In genomic region chr2:25492988-25493387, GRCm38 (mm10) we compare ENCODE assay signal across 24 mouse cellular contexts. TPM values are rescaled to one million over a fixed set of nuclear protein-coding genes. Genes with fewer than 3 reads are reported as not detected.
DNase-seq lines count a peak whose midpoint lies in the region; ATAC-seq and TF ChIP-seq lines count a peak whose summit lies in the region.
"Had no signal": no experiment of that assay in that cellular context is flagged by ENCODE, and none has a peak within 500 bp of the region (broad histone marks: within the 10 kb centered on the region; RNA-seq: fewer than 3 reads in every experiment).

No protein-coding gene starts in this region.

- TF ChIP-seq POLR2A in cerebellum, adult 2 months (IDR thresholded peaks at IDR 0.05; ENCODE audit: borderline replicate concordance, insufficient read depth, low read length): no peak

- no peak overlapping the region for H3K9ac ChIP-seq in midbrain, embryonic 11.5 days (ENCODE audit: low read length)
- H3K9ac ChIP-seq in midbrain, postnatal 0 days (replicated peaks; ENCODE audit: low read length, poor library complexity, severe bottlenecking): no peak overlapping the region
- H3K9ac ChIP-seq: embryonic facial prominence, embryonic 13.5 days; embryonic facial prominence, embryonic 15.5 days; forebrain, embryonic 12.5 days had no signal

- peaks cover 39% of the 10 kb centered on the region for H3K4me1 ChIP-seq in cerebellum, adult 2 months (ENCODE audit: control insufficient read depth, insufficient read depth, low read length)
- no peaks in the 10 kb centered on the region for H3K4me1 ChIP-seq in midbrain, embryonic 11.5 days (ENCODE audit: control insufficient read depth, insufficient read depth, low read length)
- no peaks in the 10 kb centered on the region for H3K4me1 ChIP-seq in midbrain, postnatal 0 days (ENCODE audit: insufficient read depth, low read length)
- H3K4me1 ChIP-seq: embryonic facial prominence, embryonic 15.5 days; forebrain, embryonic 12.5 days had no signal

- H3K27me3 ChIP-seq in cerebellum, adult 2 months (ENCODE audit: control insufficient read depth, insufficient read depth, low read length): no peaks in the 10 kb centered on the region
- no peaks in the 10 kb centered on the region for H3K27me3 ChIP-seq in midbrain, embryonic 11.5 days (ENCODE audit: control insufficient read depth, insufficient read depth, low read length)
- H3K27me3 ChIP-seq in midbrain, postnatal 0 days (ENCODE audit: insufficient read depth, low read length): no peaks in the 10 kb centered on the region
- H3K27me3 ChIP-seq: embryonic facial prominence, embryonic 13.5 days; embryonic facial prominence, embryonic 15.5 days; forebrain, embryonic 12.5 days had no signal

- no peak overlapping the region for H3K4me2 ChIP-seq in midbrain, embryonic 11.5 days
- H3K4me2 ChIP-seq in midbrain, postnatal 0 days (ENCODE audit: low read depth, low read length, poor library complexity, severe bottlenecking): no peak overlapping the region
- H3K4me2 ChIP-seq: embryonic facial prominence, embryonic 13.5 days; embryonic facial prominence, embryonic 15.5 days; forebrain, embryonic 12.5 days had no signal

- H3K36me3 ChIP-seq in midbrain, embryonic 11.5 days (ENCODE audit: control insufficient read depth, insufficient read depth, low read length): no peaks in the 10 kb centered on the region
- no peaks in the 10 kb centered on the region for H3K36me3 ChIP-seq in midbrain, postnatal 0 days (ENCODE audit: insufficient read depth, low read length)
- H3K36me3 ChIP-seq: embryonic facial prominence, embryonic 13.5 days; embryonic facial prominence, embryonic 15.5 days; forebrain, embryonic 10.5 days; forebrain, embryonic 12.5 days had no signal

- no peak for TF ChIP-seq CTCF in cerebellum, adult 2 months (IDR thresholded peaks at IDR 0.05; ENCODE audit: borderline replicate concordance, insufficient read depth, low read depth, low read length)
- no peak for TF ChIP-seq CTCF in midbrain, postnatal 0 days (IDR thresholded peaks at IDR 0.05)

- peak; percentile 50 for DNase-seq in adrenal gland, adult 2 months
- DNase-seq in adrenal gland, postnatal 25 days: no peak
- peak in 1 of 2 experiments; percentile 29 for DNase-seq in cerebellum, adult 2 months
- no peak for DNase-seq in cerebellum, postnatal 14 days
- peak; percentile 56 for DNase-seq in midbrain, embryonic 11.5 days (ENCODE audit: low spot score, missing footprints)
- no peak for DNase-seq in midbrain, postnatal 0 days (ENCODE audit: low spot score)
- DNase-seq: adrenal gland, postnatal 14 days; embryo, embryonic 11 days had no signal

- 0 out of 2 replicates have a peak overlapping the region, but pooled peaks have one; percentile 4 for H3K27ac ChIP-seq in cerebellum, adult 2 months (ENCODE audit: insufficient read depth, low read length)
- H3K27ac ChIP-seq in midbrain, embryonic 11.5 days (ENCODE audit: low read depth, low read length): no peak overlapping the region
- no peak overlapping the region for H3K27ac ChIP-seq in midbrain, postnatal 0 days (ENCODE audit: low read depth, low read length)
- H3K27ac ChIP-seq: embryonic facial prominence, embryonic 13.5 days; embryonic facial prominence, embryonic 15.5 days; forebrain, embryonic 10.5 days; forebrain, embryonic 12.5 days had no signal

- WGBS in cerebellum, adult 2 months: 79% methylated on average over 5 of the region's 5 CpGs
- 76% methylated on average over 5 of the region's 5 CpGs for WGBS in midbrain, embryonic 11.5 days
- WGBS in midbrain, postnatal 0 days: 82% methylated on average over 5 of the region's 5 CpGs

- no peaks in the 10 kb centered on the region for H3K9me3 ChIP-seq in midbrain, embryonic 11.5 days (ENCODE audit: control insufficient read depth, low read length)
- no peaks in the 10 kb centered on the region for H3K9me3 ChIP-seq in midbrain, postnatal 0 days (ENCODE audit: low read length)
- H3K9me3 ChIP-seq: embryonic facial prominence, embryonic 13.5 days; embryonic facial prominence, embryonic 15.5 days; forebrain, embryonic 10.5 days; forebrain, embryonic 12.5 days had no signal

- no peak for ATAC-seq in midbrain, embryonic 11.5 days (ENCODE audit: low FRiP score)
- ATAC-seq in midbrain, postnatal 0 days (ENCODE audit: low FRiP score): no peak
- ATAC-seq: forebrain, embryonic 14.5 days; forebrain, embryonic 16.5 days had no signal

- H3K4me3 ChIP-seq in cerebellum, adult 2 months (replicated peaks; ENCODE audit: insufficient read depth, low read depth, low read length): no peak overlapping the region
- no peak overlapping the region for H3K4me3 ChIP-seq in midbrain, embryonic 11.5 days (ENCODE audit: low read depth, low read length)
- no peak overlapping the region for H3K4me3 ChIP-seq in midbrain, postnatal 0 days (ENCODE audit: low read depth, low read length)
- H3K4me3 ChIP-seq: embryonic facial prominence, embryonic 13.5 days; embryonic facial prominence, embryonic 15.5 days; erythroblast, embryonic 14.5 days; forebrain, embryonic 10.5 days; forebrain, embryonic 12.5 days had no signal

RNA-seq across cellular contexts. Expression of gene Lcn12, which starts 0.7 kb away (rescaled TPM):
- total RNA-seq in adrenal gland, adult 2 months (2021): not detected
- not detected in 2 replicates for polyA plus RNA-seq in adrenal gland, adult 2 months (2012; rRNA removed)
- not detected in 2 replicates for total RNA-seq in adrenal gland, postnatal 25 days (2021)
- not detected in 2 replicates for polyA plus RNA-seq in cerebellum, adult 2 months (2012; rRNA removed)
- polyA plus RNA-seq in midbrain, embryonic 11.5 days (2014; fragmentation: Nextera tagmentation; extraction: Ambion mirVana): not detected in 2 replicates
- total RNA-seq in midbrain, postnatal 0 days (2014; rRNA removed): not detected in 2 replicates
- polyA plus RNA-seq in midbrain, postnatal 0 days (2015; fragmentation: Nextera tagmentation; extraction: Ambion mirVana): not detected in 2 replicates
- total RNA-seq: adrenal gland, adult 18-20 months; adrenal gland, postnatal 14 days; adrenal gland, postnatal 4 days; common myeloid progenitor, adult 5-6 weeks; ES-E14; MEL had no signal
- polyA plus RNA-seq: brain, embryonic 14.5 days; C2C12; embryonic facial prominence, embryonic 11.5 days; embryonic facial prominence, embryonic 13.5 days; embryonic facial prominence, embryonic 15.5 days; erythroblast, embryonic 14.5 days; forebrain, embryonic 10.5 days; forebrain, embryonic 12.5 days; forebrain, embryonic 14.5 days; forebrain, embryonic 16.5 days; frontal cortex, adult 2 months had no signal

RNA-seq across cellular contexts. Expression of gene Fbxw5, which starts 7.6 kb away (rescaled TPM):
- 10 to 100 TPM; 83.9 to 89.5 TPM for total RNA-seq in adrenal gland, adult 2 months (2021)
- 34.4 and 64.3 TPM in 2 replicates for polyA plus RNA-seq in adrenal gland, adult 2 months (2012; rRNA removed)
- 99.9 and 103 TPM in 2 replicates for total RNA-seq in adrenal gland, postnatal 25 days (2021)
- polyA plus RNA-seq in cerebellum, adult 2 months (2012; rRNA removed): 54.7 and 59.4 TPM in 2 replicates
- 65.9 and 66.4 TPM in 2 replicates for polyA plus RNA-seq in midbrain, embryonic 11.5 days (2014; fragmentation: Nextera tagmentation; extraction: Ambion mirVana)
- total RNA-seq in midbrain, postnatal 0 days (2014; rRNA removed): 131 and 148 TPM in 2 replicates
- polyA plus RNA-seq in midbrain, postnatal 0 days (2015; fragmentation: Nextera tagmentation; extraction: Ambion mirVana): 106 and 113 TPM in 2 replicates

RNA-seq across cellular contexts. Expression of gene C8g, which starts 8.5 kb away (rescaled TPM):
- total RNA-seq in adrenal gland, adult 2 months (2021): 1 to 10 TPM; 1.5 to 2.0 TPM
- polyA plus RNA-seq in adrenal gland, adult 2 months (2012; rRNA removed): 2.7 and 3.0 TPM in 2 replicates
- total RNA-seq in adrenal gland, postnatal 25 days (2021): 1.7 and 3.3 TPM in 2 replicates
- 3.6 and 4.2 TPM in 2 replicates for polyA plus RNA-seq in cerebellum, adult 2 months (2012; rRNA removed)
- polyA plus RNA-seq in midbrain, embryonic 11.5 days (2014; fragmentation: Nextera tagmentation; extraction: Ambion mirVana): 3.6 TPM in 2 replicates
- total RNA-seq in midbrain, postnatal 0 days (2014; rRNA removed): 2.7 and 4.4 TPM in 2 replicates
- 6.8 TPM in 2 replicates for polyA plus RNA-seq in midbrain, postnatal 0 days (2015; fragmentation: Nextera tagmentation; extraction: Ambion mirVana)
- polyA plus RNA-seq: erythroblast, embryonic 14.5 days had no signal

RNA-seq across cellular contexts. Expression of gene Ptgds, which starts 23.1 kb away (rescaled TPM):
- 1 to 10 TPM; 2.5 to 2.7 TPM for total RNA-seq in adrenal gland, adult 2 months (2021)
- 4.9 and 5.6 TPM in 2 replicates for polyA plus RNA-seq in adrenal gland, adult 2 months (2012; rRNA removed)
- total RNA-seq in adrenal gland, postnatal 25 days (2021): 3.6 and 3.8 TPM in 2 replicates
- polyA plus RNA-seq in cerebellum, adult 2 months (2012; rRNA removed): 2,130 and 2,485 TPM in 2 replicates
- polyA plus RNA-seq in midbrain, embryonic 11.5 days (2014; fragmentation: Nextera tagmentation; extraction: Ambion mirVana): 0.26 TPM in 1 of 2 replicates, not detected in the other
- 2,128 and 2,726 TPM in 2 replicates for total RNA-seq in midbrain, postnatal 0 days (2014; rRNA removed)
- 2,827 and 3,075 TPM in 2 replicates for polyA plus RNA-seq in midbrain, postnatal 0 days (2015; fragmentation: Nextera tagmentation; extraction: Ambion mirVana)
- total RNA-seq: common myeloid progenitor, adult 5-6 weeks; MEL had no signal
- polyA plus RNA-seq: C2C12; erythroblast, embryonic 14.5 days had no signal

RNA-seq across cellular contexts. Expression of gene Paxx, which starts 32.1 kb away (rescaled TPM):
- total RNA-seq in adrenal gland, adult 2 months (2021): 10 to 100 TPM; 33.3 to 35.2 TPM
- 85.9 and 124 TPM in 2 replicates for polyA plus RNA-seq in adrenal gland, adult 2 months (2012; rRNA removed)
- 32.6 and 41.0 TPM in 2 replicates for total RNA-seq in adrenal gland, postnatal 25 days (2021)
- 196 and 230 TPM in 2 replicates for polyA plus RNA-seq in cerebellum, adult 2 months (2012; rRNA removed)
- 21.9 and 23.2 TPM in 2 replicates for polyA plus RNA-seq in midbrain, embryonic 11.5 days (2014; fragmentation: Nextera tagmentation; extraction: Ambion mirVana)
- total RNA-seq in midbrain, postnatal 0 days (2014; rRNA removed): 163 and 195 TPM in 2 replicates
- 151 and 165 TPM in 2 replicates for polyA plus RNA-seq in midbrain, postnatal 0 days (2015; fragmentation: Nextera tagmentation; extraction: Ambion mirVana)

Comparison
In these comparisons a context has a peak if more than half of its experiments do, and no peak if none do; other contexts are left out.
1. DNase-seq: peak in adrenal gland, adult 2 months (single experiment) and midbrain, embryonic 11.5 days (single experiment); none in adrenal gland, postnatal 25 days (single experiment), cerebellum, postnatal 14 days (0 of 2) and midbrain, postnatal 0 days (single experiment).